Mouse (Mus musculus) neural tube, embryonic 11.5 days (tissue): ENCODE measurements around the gene Pcnx3. TPM values are rescaled to one million over a fixed set of nuclear protein-coding genes. Genes with fewer than 3 reads are reported as not detected.

Experiments
- ATAC-seq: fragments of 200-750 bp; cut with Nextera tagmentation; 2 replicates; pipeline ENCODE4 v1.8.0; 2017; ENCODE audit warnings: moderate number of reproducible peaks, mild to moderate bottlenecking, moderate TSS enrichment, moderate library complexity; ENCODE audit not compliant: insufficient read depth, low FRiP score, low TSS enrichment
- DNase-seq: peaks from one replicate; pipeline ENCODE4 v3.0.0-alpha.2; 2015; ENCODE audit warnings: low spot score
- H3K27ac ChIP-seq: fragments of 300-500 bp; sonication (generic); 2 replicates; pipeline ENCODE4 v1.5.1; 2014; ENCODE audit warnings: low read depth, mild to moderate bottlenecking, low read length
- H3K27me3 ChIP-seq: fragments of 300-500 bp; sonication (generic); 2 replicates; pipeline ENCODE4 v1.6.1; 2014; ENCODE audit warnings: mild to moderate bottlenecking, low read length, mixed read lengths; ENCODE audit not compliant: control insufficient read depth, insufficient read depth
- H3K36me3 ChIP-seq: fragments of 300-500 bp; sonication (generic); 2 replicates; pipeline ENCODE4 v1.6.1; 2014; ENCODE audit warnings: mild to moderate bottlenecking, low read length, moderate library complexity, mixed read lengths; ENCODE audit not compliant: control insufficient read depth, insufficient read depth
- H3K4me1 ChIP-seq: fragments of 300-500 bp; sonication (generic); 2 replicates; pipeline ENCODE4 v1.6.1; 2014; ENCODE audit warnings: low read length, mixed read lengths; ENCODE audit not compliant: control insufficient read depth, insufficient read depth
- H3K4me2 ChIP-seq: fragments of 300-500 bp; sonication (generic); 2 replicates; pipeline ENCODE4 v1.6.1; 2014; ENCODE audit warnings: low read depth, mild to moderate bottlenecking, moderate library complexity
- H3K4me3 ChIP-seq: fragments of 300-500 bp; sonication (generic); 2 replicates; pipeline ENCODE4 v1.5.1; 2014; ENCODE audit warnings: low read depth, low read length
- H3K9ac ChIP-seq: fragments of 300-500 bp; sonication (generic); 2 replicates; pipeline ENCODE4 v1.6.1; 2014; ENCODE audit warnings: mild to moderate bottlenecking, low read length
- H3K9me3 ChIP-seq: fragments of 300-500 bp; sonication (generic); 2 replicates; pipeline ENCODE4 v1.6.1; 2016; ENCODE audit warnings: low read length; ENCODE audit not compliant: control insufficient read depth
- WGBS: fragments of 180-500 bp; shearing (Covaris S2); extraction: QIAGEN DNeasy Blood & Tissue Kit; methylation state at CpG from one replicate; pipeline ENCODE4 v1.1.7; 2014; 5-methylcytosine and 5-hydroxymethylcytosine counted together
- polyA plus RNA-seq: library from polyadenylated mRNA; unstranded; fragments of >200 nt; fragmentation: Nextera tagmentation; extraction: Ambion mirVana; gene quantifications from 2 replicates; pipeline ENCODE4 v1.2.1, GENCODE M21; 2014

The Pcnx3 gene
- polyA plus RNA-seq, 1 experiment from 2014 or later = 27.7 TPM

DNA sequence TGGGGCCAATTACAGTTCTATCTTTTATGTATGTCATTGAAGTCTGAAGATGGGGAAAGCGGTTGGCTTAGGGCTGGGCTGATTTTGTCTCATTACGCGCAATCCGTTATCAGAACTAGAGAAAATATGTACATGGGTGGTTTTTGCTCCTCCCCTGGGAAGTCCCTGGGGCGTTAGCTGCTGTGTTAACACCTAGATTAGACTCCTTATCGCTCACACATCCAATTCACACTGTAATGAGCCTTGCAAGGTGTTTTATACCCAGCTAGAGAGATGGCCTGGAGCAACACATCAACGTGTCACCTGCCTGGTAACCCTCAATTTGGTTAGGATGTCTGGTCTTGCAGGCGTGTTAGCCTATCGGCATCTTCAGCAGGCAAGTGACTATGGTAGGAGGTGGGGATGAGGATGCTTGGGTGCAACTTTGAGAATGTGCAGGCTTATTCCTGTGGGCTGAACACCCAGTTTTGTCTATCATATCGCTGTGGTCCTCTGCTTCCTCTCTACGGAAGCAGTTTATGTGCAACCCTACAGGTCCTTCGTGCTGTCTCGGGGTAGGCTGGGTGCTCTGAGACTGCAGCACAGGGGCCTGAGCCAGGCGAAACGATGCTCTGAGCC, 38.4 kb upstream of the Pcnx3 start:
- peaks cover 2% of the 10 kb centered on the region; the same call in 1 of the 2 replicates for H3K36me3 ChIP-seq
- H3K9me3 ChIP-seq = no peaks in the 10 kb centered on the region
- WGBS = 81% methylated on average over 15 of the region's 15 CpGs
- no peak for ATAC-seq
- DNase-seq = no peak
- peaks cover 42% of the 10 kb centered on the region for H3K4me1 ChIP-seq
- H3K27me3 ChIP-seq = no peaks in the 10 kb centered on the region
- H3K9ac ChIP-seq = no peak overlapping the region
- H3K4me3 ChIP-seq = peak overlapping the region; percentile 83
- peak overlapping the region; percentile 86 for H3K4me2 ChIP-seq
- no peak overlapping the region for H3K27ac ChIP-seq

DNA sequence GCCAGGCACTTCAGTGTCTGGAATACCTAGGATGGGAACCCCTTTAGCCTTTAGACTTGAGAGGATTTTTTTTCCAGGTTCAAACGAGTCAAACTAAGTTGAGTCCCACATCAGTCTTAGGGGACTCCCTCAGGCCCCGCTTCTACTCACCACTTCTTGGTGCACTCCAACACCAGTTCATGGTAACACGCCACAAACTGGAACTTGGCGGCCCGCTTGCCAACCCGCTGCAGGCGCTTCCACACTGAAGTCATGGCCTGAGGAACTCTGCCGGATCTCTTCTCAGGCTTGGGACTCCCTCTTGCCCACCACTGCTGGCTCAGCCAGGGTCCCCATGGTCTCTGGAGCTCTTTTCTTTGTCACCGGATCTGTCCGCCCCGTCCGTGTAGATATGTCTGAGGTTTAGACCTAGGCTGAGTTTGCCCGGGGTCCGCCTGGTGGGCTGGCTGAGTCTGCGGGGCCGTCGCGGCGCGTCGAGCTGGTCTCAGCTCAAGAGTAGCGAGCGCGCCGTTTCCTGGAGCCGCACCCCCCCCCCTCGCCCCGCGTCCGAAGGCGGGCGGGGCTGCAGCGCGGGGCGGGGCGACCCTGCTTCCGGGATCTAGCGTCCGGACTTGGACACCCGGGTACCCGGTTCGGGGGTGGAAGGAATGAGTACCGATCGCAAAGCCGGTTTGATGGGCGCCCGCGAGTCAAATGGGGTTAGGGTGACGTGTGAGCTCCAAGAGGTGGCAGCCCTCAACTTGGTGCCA, 37.2 kb upstream of the Pcnx3 start, which contains the start of gene Ehbp1l1:
TSS of gene Ehbp1l1 (minus strand) at position 551 of the 749 bp plus-strand sequence.
- peak within 1 kb of the TSS; percentile 50 for H3K4me2 ChIP-seq
- 13% methylated on average over 48 of the region's 49 CpGs for WGBS
- H3K27me3 ChIP-seq = no peaks in the 10 kb centered on the region
- no peak within 1 kb of the TSS for H3K27ac ChIP-seq
- peak within 1 kb of the TSS; percentile 14 for H3K9ac ChIP-seq
- peaks cover 39% of the 10 kb centered on the region for H3K4me1 ChIP-seq
- DNase-seq (peak; percentile 62), ATAC-seq (no peak)
- H3K9me3 ChIP-seq = no peaks in the 10 kb centered on the region
- peaks cover 7% of the 10 kb centered on the region for H3K36me3 ChIP-seq
- H3K4me3 ChIP-seq = peak within 1 kb of the TSS; percentile 5

DNA sequence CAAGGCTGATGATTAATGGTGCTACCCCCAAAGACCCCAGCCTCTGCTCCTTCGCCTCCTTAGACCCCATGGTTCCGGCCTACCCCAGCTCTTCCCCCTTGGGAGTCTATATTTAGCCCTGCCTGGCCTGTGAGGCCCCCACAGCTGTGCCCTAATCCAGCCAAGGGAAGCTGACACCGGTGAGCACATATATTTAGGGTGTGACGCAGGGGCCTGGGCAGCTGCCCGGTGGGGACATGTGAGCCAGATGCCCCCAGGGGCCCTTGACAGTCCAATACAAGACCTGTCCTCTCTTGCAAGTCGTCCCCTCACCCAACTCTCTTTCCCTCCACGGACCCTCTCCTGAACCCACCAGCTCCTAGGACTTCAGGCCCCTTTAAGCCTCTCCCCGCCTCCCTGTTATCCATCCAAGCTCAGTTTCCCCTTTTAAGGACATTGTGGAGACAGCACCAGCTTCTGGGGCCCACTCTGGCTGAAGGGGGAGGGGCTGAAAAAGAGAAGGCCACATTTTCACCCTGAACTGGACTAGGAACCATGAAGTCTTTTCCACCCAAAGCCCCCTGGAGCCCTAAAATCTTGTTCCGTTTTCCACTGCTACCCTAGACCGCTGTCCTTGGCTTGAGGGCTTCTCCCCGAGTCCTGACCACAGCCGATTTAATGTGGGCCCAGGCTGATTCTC, 36.5 kb upstream of the Pcnx3 start:
- 79% methylated on average over 12 of the region's 12 CpGs for WGBS
- Histone ChIP-seq H3K4me3 (peak overlapping the region; percentile 5), H3K4me1 (peaks cover 31% of the 10 kb centered on the region), H3K27me3 (no peaks in the 10 kb centered on the region), H3K9me3 (no peaks in the 10 kb centered on the region), H3K27ac (no peak overlapping the region), H3K36me3 (peaks cover 12% of the 10 kb centered on the region), H3K4me2 (peak overlapping the region; percentile 50), H3K9ac (no peak overlapping the region; the same call in 1 of the 2 replicates)
- DNase-seq = no peak
- ATAC-seq = no peak

DNA sequence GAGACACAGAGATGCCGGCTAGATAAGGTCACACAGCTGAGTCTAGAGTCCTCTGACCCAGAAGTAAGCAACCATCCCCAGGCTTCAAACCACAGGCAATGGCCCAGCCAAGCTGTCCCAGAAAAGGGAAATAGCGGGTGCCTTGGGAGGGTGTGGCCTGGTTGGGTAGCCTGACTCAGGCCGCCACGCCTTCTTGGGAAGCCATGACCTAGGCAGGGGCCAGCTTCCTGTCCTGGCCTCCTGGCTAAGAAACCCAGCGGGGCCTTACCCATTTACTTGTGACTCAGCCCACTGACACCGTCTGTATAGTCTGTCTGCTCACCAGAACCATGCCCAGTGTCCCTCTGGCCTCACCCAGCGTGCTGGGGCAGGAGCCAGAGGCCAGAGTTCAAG, 35.8 kb upstream of the Pcnx3 start:
- H3K4me3 ChIP-seq = no peak overlapping the region

DNA sequence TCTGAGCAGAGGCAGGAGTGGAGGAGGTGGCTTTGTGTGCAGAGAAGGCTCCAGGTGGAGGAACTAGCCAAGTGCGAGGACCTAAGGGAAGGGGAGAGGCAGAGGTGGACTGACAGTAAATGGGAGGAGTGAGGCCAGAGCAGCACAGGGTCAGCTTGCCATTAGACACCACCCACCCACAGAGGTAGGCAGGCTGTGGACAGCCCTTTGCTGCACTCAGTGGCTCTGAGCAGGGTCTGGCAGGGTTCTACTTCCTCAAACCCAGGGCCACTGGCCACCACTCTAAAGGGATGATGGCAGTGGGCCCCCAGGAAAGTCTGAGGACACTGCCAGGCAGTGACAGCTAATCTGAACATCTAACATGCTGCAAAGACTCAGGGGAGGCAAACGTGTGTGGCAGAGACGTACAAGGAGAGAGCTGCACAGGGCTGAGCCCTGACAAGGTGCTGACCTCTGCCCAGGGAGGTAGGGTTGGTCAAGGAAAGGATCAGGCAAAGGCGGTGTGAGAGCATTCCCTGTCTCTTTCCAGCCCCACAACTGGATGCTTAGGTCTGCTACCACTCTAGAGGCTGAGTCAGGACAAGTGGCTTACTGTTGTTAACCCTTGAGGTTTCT, 35.3 kb upstream of the Pcnx3 start:
- ATAC-seq = no peak
- Histone ChIP-seq H3K4me2 (no peak overlapping the region), H3K27ac (no peak overlapping the region), H3K27me3 (no peaks in the 10 kb centered on the region), H3K9me3 (no peaks in the 10 kb centered on the region), H3K36me3 (peaks cover 12% of the 10 kb centered on the region), H3K9ac (no peak overlapping the region), H3K4me3 (no peak overlapping the region), H3K4me1 (peaks cover 26% of the 10 kb centered on the region)
- 75% methylated on average over 4 of the region's 4 CpGs for WGBS
- DNase-seq = no peak

More for the DNA sequence above, 35.8 kb upstream of the Pcnx3 start:
- H3K27me3 ChIP-seq = no peaks in the 10 kb centered on the region
- H3K36me3 ChIP-seq = peaks cover 12% of the 10 kb centered on the region
- H3K9me3 ChIP-seq = no peaks in the 10 kb centered on the region
- H3K9ac ChIP-seq = no peak overlapping the region
- 71% methylated on average over 7 of the region's 7 CpGs for WGBS
- ATAC-seq (no peak), DNase-seq (no peak)
- no peak overlapping the region for H3K4me2 ChIP-seq
- peaks cover 26% of the 10 kb centered on the region for H3K4me1 ChIP-seq
- no peak overlapping the region for H3K27ac ChIP-seq

DNA sequence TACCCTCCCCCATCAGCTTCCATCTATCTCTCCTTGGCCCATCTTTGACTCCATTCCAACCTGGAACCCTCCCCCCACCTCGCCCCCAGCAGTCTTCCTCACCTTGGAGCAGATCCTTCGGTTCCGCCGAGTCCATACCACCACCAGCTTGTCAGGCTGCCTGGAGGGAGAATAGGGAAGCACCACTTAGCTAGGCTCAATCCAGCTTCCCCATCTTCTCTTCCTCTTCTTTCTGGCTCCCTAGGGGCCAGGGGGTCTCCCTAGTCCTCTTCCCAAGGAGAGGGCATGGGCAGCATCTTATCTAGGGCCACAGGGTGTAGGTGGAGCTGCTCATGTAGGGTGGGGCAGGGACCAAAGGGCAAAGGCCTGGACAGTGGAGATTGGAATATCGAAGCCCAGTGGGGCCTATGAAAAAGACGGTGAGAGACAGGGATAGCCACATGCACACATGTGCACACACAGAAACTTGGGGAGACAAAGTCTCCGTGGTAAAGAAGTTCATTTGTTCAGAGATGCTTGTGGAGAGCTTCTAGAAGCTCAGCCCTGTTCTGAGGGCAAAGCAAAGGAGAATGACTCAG, 34.2 kb upstream of the Pcnx3 start:
- no peak overlapping the region for H3K27ac ChIP-seq
- DNase-seq (no peak), ATAC-seq (no peak)
- no peaks in the 10 kb centered on the region for H3K9me3 ChIP-seq
- H3K4me3 ChIP-seq = no peak overlapping the region
- peaks cover 12% of the 10 kb centered on the region for H3K36me3 ChIP-seq
- 92% methylated on average over 7 of the region's 7 CpGs for WGBS
- H3K4me1 ChIP-seq = peaks cover 18% of the 10 kb centered on the region
- no peak overlapping the region for H3K4me2 ChIP-seq
- H3K27me3 ChIP-seq = no peaks in the 10 kb centered on the region
- H3K9ac ChIP-seq = no peak overlapping the region

DNA sequence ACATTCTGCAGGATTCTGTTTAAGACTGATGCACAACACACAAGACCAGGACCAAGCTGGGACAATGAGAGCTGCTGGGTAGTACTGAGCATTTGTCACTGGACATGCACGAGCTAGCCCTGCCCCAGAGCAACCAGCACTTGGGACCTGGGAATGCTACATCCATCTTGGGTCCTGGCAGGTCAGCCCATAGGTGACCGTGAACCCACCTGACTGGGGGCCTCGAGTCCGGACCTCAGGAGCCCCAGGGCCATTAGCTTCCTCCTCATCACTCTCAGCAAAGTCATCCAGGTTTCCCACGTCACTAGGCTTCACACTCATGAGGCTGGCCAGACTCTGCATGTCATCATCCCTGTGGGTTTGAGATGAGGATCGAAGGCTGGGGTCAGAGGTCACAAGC, 32.5 kb upstream of the Pcnx3 start:
- DNase-seq (no peak), ATAC-seq (no peak)
- H3K4me3 ChIP-seq = no peak overlapping the region
- no peaks in the 10 kb centered on the region for H3K27me3 ChIP-seq
- H3K9me3 ChIP-seq = no peaks in the 10 kb centered on the region
- H3K4me1 ChIP-seq = peaks cover 11% of the 10 kb centered on the region
- 91% methylated on average over 6 of the region's 6 CpGs for WGBS
- H3K4me2 ChIP-seq = no peak overlapping the region
- H3K27ac ChIP-seq = no peak overlapping the region
- peaks cover 12% of the 10 kb centered on the region for H3K36me3 ChIP-seq
- no peak overlapping the region for H3K9ac ChIP-seq

DNA sequence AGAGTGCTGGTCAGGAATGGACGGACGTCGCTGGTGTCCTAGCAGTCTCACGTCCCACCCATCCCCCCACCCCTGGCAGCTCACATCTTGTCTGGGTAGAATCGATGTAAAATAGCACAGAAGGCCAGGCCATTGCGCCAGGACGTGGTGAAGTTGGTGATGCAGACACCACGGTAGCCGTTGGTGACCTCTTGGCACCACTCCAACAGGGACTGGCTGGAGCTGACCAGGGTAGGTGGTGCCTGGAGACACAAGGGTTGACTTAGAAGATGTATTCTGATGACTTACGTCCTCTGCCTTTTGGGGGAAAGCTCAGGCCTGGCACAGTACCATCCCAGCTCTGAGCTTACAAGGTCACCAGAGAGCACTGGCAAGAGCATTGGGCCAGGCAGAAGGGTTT, 28.2 kb upstream of the Pcnx3 start:
- ATAC-seq (no peak), DNase-seq (no peak)
- H3K27ac ChIP-seq = no peak overlapping the region
- peaks cover 10% of the 10 kb centered on the region for H3K36me3 ChIP-seq
- H3K4me3 ChIP-seq = no peak overlapping the region
- H3K9me3 ChIP-seq = no peaks in the 10 kb centered on the region
- no peaks in the 10 kb centered on the region for H3K27me3 ChIP-seq
- WGBS = 75% methylated on average over 10 of the region's 10 CpGs
- H3K9ac ChIP-seq = no peak overlapping the region
- H3K4me2 ChIP-seq = no peak overlapping the region
- H3K4me1 ChIP-seq = peaks cover 3% of the 10 kb centered on the region; the same call in 1 of the 2 replicates
